Mouse (Mus musculus) testis, adult 2 months (tissue): ENCODE data around the gene Med7. TPM values are rescaled to one million over a fixed set of nuclear protein-coding genes. Genes with fewer than 3 reads are reported as not detected.

ENCODE experiments used
- H3K27ac ChIP-seq: fragments of 200-500 bp; 2 replicates; pipeline ENCODE4 v1.5.1; 2012; ENCODE audit warnings: low read depth, low read length; ENCODE audit not compliant: control insufficient read depth, insufficient read depth
- H3K27me3 ChIP-seq: fragments of 200-500 bp; 2 replicates; pipeline ENCODE4 v1.6.1; 2012; ENCODE audit warnings: mild to moderate bottlenecking, low read length, moderate library complexity; ENCODE audit not compliant: control insufficient read depth, insufficient read depth
- H3K36me3 ChIP-seq: fragments of 200-500 bp; 2 replicates; pipeline ENCODE4 v1.6.1; 2012; ENCODE audit warnings: mild to moderate bottlenecking, low read length; ENCODE audit not compliant: control insufficient read depth, insufficient read depth
- H3K4me1 ChIP-seq: fragments of 200-500 bp; 2 replicates; pipeline ENCODE4 v1.6.1; 2012; ENCODE audit warnings: low read length; ENCODE audit not compliant: control insufficient read depth, insufficient read depth
- H3K4me3 ChIP-seq: fragments of 200-500 bp; 2 replicates; pipeline ENCODE4 v1.5.1; 2012; ENCODE audit warnings: low read depth, mild to moderate bottlenecking, low read length, moderate library complexity, mixed read lengths; ENCODE audit not compliant: control insufficient read depth
- CTCF ChIP-seq: fragments of 200-500 bp; IDR thresholded peaks from 2 replicates; pipeline ENCODE4 v1.5.1; 2012; ENCODE audit warnings: low read depth, mild to moderate bottlenecking, inconsistent platforms, low read length, moderate library complexity; ENCODE audit not compliant: control insufficient read depth, insufficient read depth, insufficient replicate concordance
- POLR2A ChIP-seq: fragments of 200-500 bp; IDR thresholded peaks from 2 replicates; pipeline ENCODE4 v1.6.1; 2012; ENCODE audit warnings: low read depth, mild to moderate bottlenecking, inconsistent platforms, low read length, moderate library complexity; ENCODE audit not compliant: control insufficient read depth
- polyA plus RNA-seq: library from polyadenylated mRNA; depleted of rRNA; stranded (reverse); fragments of >200 nt; gene quantifications from 2 replicates; pipeline ENCODE4 v1.2.3, GENCODE M21; 2012; rRNA removed

Med7 gene
- 33.2 and 36.7 TPM in 2 replicates for polyA plus RNA-seq

DNA sequence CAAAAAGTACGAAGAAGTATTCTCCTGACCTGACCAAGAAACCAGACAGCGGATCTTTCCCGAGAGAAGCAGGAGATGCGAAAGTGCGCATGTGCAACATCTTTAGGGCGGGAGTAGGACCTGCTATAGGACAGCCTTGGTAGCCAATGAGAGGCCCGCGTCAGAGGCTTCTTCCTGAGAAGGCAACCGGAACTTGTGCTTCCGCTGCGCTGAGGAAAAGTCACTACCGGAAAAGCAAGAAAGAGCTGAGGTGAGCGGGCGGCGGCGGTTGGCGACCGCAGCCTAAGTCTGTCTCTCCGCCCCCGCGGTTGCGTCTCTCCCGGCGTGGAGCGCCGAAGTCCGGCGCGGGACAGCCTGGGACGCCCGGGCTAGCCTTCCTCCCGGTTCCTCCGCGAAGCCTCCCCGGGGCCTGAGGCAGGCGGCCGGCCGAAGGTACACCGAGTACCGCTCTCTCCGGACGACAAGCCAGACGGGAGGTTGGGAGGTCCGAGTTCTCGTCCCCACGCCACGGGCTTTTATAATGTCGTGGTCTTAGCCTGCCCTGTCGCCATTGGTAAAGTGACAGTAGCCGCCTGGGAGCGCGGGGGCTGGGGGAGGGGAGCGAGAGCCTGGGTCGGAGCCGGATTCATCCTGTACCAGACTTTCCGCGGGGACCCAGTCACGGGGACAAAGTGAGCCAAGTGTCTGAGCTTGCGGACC, at the start of gene Med7:
Med7 (plus strand) TSS at position 166 of the 699 bp plus-strand sequence.
- no peak for TF ChIP-seq CTCF
- peak; percentile 84; the same call in 1 of the 2 replicates for TF ChIP-seq POLR2A
- peaks cover 2% of the 10 kb centered on the region; the same call in 1 of the 2 replicates for H3K4me1 ChIP-seq
- H3K4me3 ChIP-seq: peak within 1 kb of the TSS; percentile 99
- peaks cover 4% of the 10 kb centered on the region for H3K36me3 ChIP-seq
- peak within 1 kb of the TSS; percentile 91 for H3K27ac ChIP-seq
- no peaks in the 10 kb centered on the region for H3K27me3 ChIP-seq

DNA sequence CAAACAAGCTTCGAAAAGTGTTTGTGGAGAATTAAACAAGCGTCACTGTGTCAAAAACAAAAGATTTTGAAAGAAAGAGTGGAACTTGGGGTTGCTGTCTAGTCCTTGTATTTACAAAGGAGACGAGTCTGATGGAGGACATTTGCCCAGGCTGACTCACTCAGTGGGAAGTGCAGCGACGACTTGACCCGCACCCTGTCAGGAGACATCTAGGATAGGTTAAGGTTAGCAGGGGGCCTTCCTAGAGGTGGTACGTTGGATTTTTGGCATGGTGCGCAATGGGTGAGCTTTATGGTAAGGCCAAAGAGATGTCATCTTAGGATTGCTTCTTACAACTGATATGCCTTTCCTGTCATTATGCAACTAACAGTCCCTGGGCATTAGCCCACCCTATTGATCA, 49.7 kb upstream of the Med7 start:
- Histone ChIP-seq H3K27ac (no peak overlapping the region), H3K36me3 (no peaks in the 10 kb centered on the region), H3K27me3 (no peaks in the 10 kb centered on the region), H3K4me3 (no peak overlapping the region), H3K4me1 (no peaks in the 10 kb centered on the region)
- TF ChIP-seq CTCF (no peak), POLR2A (no peak)

- no peaks in the 10 kb centered on the region for H3K4me1 ChIP-seq
- no peaks in the 10 kb centered on the region for H3K36me3 ChIP-seq
- TF ChIP-seq POLR2A: no peak
- no peak for TF ChIP-seq CTCF
- H3K27me3 ChIP-seq: no peaks in the 10 kb centered on the region
- H3K27ac ChIP-seq: no peak overlapping the region
- no peak overlapping the region for H3K4me3 ChIP-seq
These were observed 48.3 kb upstream of the Med7 start for GRCm38 (mm10) chr11:46388438-46388837.

GRCm38 (mm10) chr11:46389336-46390117, 47.2 kb upstream of the Med7 start, which contains the start of gene Itk:
TSS of gene Itk (minus strand) at chr11:46389515.
- Histone ChIP-seq H3K36me3 (no peaks in the 10 kb centered on the region), H3K27me3 (no peaks in the 10 kb centered on the region), H3K27ac (no peak within 1 kb of the TSS), H3K4me3 (no peak within 1 kb of the TSS), H3K4me1 (no peaks in the 10 kb centered on the region)
- no peak for TF ChIP-seq POLR2A

- no peak overlapping the region for H3K27ac ChIP-seq
- H3K36me3 ChIP-seq: no peaks in the 10 kb centered on the region
- TF ChIP-seq POLR2A (no peak), CTCF (no peak)
- no peak overlapping the region for H3K4me3 ChIP-seq
- no peaks in the 10 kb centered on the region for H3K4me1 ChIP-seq
- H3K27me3 ChIP-seq: no peaks in the 10 kb centered on the region
These were observed 46.1 kb upstream of the Med7 start for GRCm38 (mm10) chr11:46390621-46391020.

DNA sequence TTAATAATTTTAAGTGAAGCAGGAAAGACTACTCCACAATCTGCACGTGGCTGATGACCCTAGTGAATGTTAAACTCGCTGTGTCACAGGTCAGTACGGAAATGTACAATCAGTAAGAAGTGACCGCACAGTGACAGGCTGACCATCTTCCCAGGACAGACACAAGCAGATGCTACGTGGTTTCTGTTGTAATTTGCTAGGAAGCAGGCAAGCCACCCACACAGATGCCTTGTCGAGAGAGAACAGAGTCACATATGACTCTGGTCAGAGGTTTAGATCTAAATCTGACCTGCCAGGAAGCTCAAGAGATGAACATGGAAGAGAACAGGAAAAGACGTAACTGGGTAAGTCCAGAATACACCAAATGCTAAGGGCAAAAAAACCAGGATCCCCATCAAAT, 43.8 kb upstream of the Med7 start:
- Histone ChIP-seq H3K4me1 (no peaks in the 10 kb centered on the region; the same call in 1 of the 2 replicates), H3K36me3 (no peaks in the 10 kb centered on the region), H3K4me3 (no peak overlapping the region), H3K27me3 (no peaks in the 10 kb centered on the region), H3K27ac (no peak overlapping the region)
- TF ChIP-seq CTCF (no peak), POLR2A (no peak)

- TF ChIP-seq CTCF: no peak
- no peak for TF ChIP-seq POLR2A
- H3K36me3 ChIP-seq: no peaks in the 10 kb centered on the region
- no peaks in the 10 kb centered on the region for H3K27me3 ChIP-seq
- H3K27ac ChIP-seq: no peak overlapping the region
- H3K4me3 ChIP-seq: no peak overlapping the region
- no peaks in the 10 kb centered on the region; the same call in 1 of the 2 replicates for H3K4me1 ChIP-seq
These were observed 43.3 kb upstream of the Med7 start for GRCm38 (mm10) chr11:46393413-46393812.
